Mouse (Mus musculus) intestine, embryonic 15.5 days (tissue): ENCODE results near the gene Snrpf. TPM values are rescaled to one million over a fixed set of nuclear protein-coding genes. Genes with fewer than 3 reads are reported as not detected.
A peak's percentile ranks its signal among the peaks of the same experiment; 100 is the strongest.

Experiments used
- ATAC-seq: fragments of 200-750 bp; cut with Nextera tagmentation; 2 replicates; pipeline ENCODE4 v1.8.0; 2017; ENCODE audit warnings: moderate TSS enrichment, moderate library complexity
- H3K27ac ChIP-seq: fragments of 300-500 bp; sonication (generic); 2 replicates; pipeline ENCODE4 v1.5.1; 2015; ENCODE audit warnings: mild to moderate bottlenecking, inconsistent platforms
- H3K27me3 ChIP-seq: fragments of 300-500 bp; sonication (generic); replicated peaks from 2 replicates; pipeline ENCODE4 v1.6.1; 2015; ENCODE audit warnings: inconsistent platforms
- H3K36me3 ChIP-seq: fragments of 300-500 bp; sonication (generic); 2 replicates; pipeline ENCODE4 v1.6.1; 2015; ENCODE audit warnings: inconsistent platforms
- H3K4me1 ChIP-seq: fragments of 300-500 bp; sonication (generic); replicated peaks from 2 replicates; pipeline ENCODE4 v1.6.1; 2015; ENCODE audit warnings: inconsistent platforms
- H3K4me2 ChIP-seq: fragments of 300-500 bp; sonication (generic); replicated peaks from 2 replicates; pipeline ENCODE4 v1.6.1; 2015; ENCODE audit warnings: mild to moderate bottlenecking, inconsistent platforms
- H3K4me3 ChIP-seq: fragments of 300-500 bp; sonication (generic); replicated peaks from 2 replicates; pipeline ENCODE4 v1.5.1; 2015; ENCODE audit warnings: inconsistent platforms
- H3K9ac ChIP-seq: fragments of 300-500 bp; sonication (generic); 2 replicates; pipeline ENCODE4 v1.6.1; 2015; ENCODE audit warnings: inconsistent platforms
- H3K9me3 ChIP-seq: fragments of 300-500 bp; sonication (generic); 2 replicates; pipeline ENCODE4 v1.6.1; 2016; ENCODE audit warnings: inconsistent platforms
- WGBS: fragments of 180-500 bp; shearing (Covaris S2); methylation state at CpG from one replicate; pipeline ENCODE4 v1.1.7; 2015; 5-methylcytosine and 5-hydroxymethylcytosine counted together
- polyA plus RNA-seq: library from polyadenylated mRNA; unstranded; fragments of >200 nt; fragmentation: Nextera tagmentation; extraction: Ambion mirVana; gene quantifications from 2 replicates; pipeline ENCODE4 v1.2.1, GENCODE M21; 2015

Snrpf gene
- polyA plus RNA-seq, 1 experiment from 2014 or later = 122 TPM

GRCm38 (mm10) chr10:93542356-93542755 lies 47.1 kb downstream of the Snrpf start:
- no peak overlapping the region for H3K9ac ChIP-seq
- H3K27ac ChIP-seq = no peak overlapping the region
- no peak overlapping the region for H3K4me2 ChIP-seq
- H3K9me3 ChIP-seq = no peaks in the 10 kb centered on the region
- 38% methylated on average over 4 of the region's 4 CpGs for WGBS
- peaks cover 6% of the 10 kb centered on the region for H3K4me1 ChIP-seq
- no peak for ATAC-seq
- H3K4me3 ChIP-seq = no peak overlapping the region
- H3K36me3 ChIP-seq = no peaks in the 10 kb centered on the region
- no peaks in the 10 kb centered on the region for H3K27me3 ChIP-seq

GRCm38 (mm10) chr10:93541585-93541984 lies 47.9 kb downstream of the Snrpf start:
- H3K27ac ChIP-seq = no peak overlapping the region
- H3K36me3 ChIP-seq = no peaks in the 10 kb centered on the region
- no peak overlapping the region for H3K4me2 ChIP-seq
- no peaks in the 10 kb centered on the region for H3K9me3 ChIP-seq
- H3K27me3 ChIP-seq = no peaks in the 10 kb centered on the region
- H3K4me3 ChIP-seq = no peak overlapping the region
- WGBS = 74% methylated on average over 1 of the region's 1 CpGs
- H3K9ac ChIP-seq = no peak overlapping the region
- ATAC-seq = no peak
- peaks cover 6% of the 10 kb centered on the region for H3K4me1 ChIP-seq

DNA sequence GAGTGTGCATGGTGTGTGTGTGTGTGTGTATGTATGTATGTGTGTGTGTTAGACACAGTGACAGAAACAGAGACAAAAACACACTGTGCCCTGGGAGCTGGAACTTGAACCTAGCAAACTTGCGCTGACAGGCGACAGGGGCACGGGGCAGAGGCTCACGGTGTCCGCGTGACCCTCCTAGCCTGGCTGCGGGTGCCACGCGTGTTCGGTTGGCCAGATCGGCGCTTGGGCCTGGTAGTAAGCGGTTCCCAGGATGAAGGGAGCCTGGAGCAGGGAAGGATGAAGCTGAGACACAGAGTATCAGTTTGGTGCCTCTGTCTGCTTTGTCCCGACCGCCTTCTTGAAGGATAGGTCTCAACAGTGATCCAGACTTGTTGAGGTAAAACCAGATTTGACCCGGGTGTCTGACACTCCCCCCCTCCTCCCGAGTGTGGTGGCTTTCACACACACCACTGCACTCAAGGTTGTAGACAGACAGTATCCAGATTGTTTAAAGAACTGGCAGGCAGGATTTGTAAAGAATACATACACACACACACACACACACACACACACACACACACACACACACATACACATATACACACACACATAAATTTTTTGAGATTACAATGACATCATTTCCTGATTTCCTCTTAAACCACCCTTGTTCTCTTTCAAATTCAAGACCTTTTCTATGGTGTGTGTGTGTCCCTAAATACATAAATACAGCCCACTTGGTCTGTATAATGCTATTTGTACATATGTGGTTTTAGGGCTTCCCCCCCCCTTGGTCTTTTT lies 48.9 kb downstream of the Snrpf start, which contains the start of gene Ccdc38:
Ccdc38 (plus strand) TSS at position 202 of the 780 bp plus-strand sequence.
- H3K27ac ChIP-seq = no peak within 1 kb of the TSS
- no peaks in the 10 kb centered on the region for H3K9me3 ChIP-seq
- WGBS = 54% methylated on average over 17 of the region's 17 CpGs
- H3K4me1 ChIP-seq = peaks cover 6% of the 10 kb centered on the region
- H3K27me3 ChIP-seq = no peaks in the 10 kb centered on the region
- H3K9ac ChIP-seq = peak within 1 kb of the TSS; percentile 27
- peak within 1 kb of the TSS; percentile 39 for H3K4me3 ChIP-seq
- H3K36me3 ChIP-seq = no peaks in the 10 kb centered on the region
- peak within 1 kb of the TSS; percentile 76 for H3K4me2 ChIP-seq
- ATAC-seq = peak; percentile 2; the same call in 1 of the 2 replicates

DNA sequence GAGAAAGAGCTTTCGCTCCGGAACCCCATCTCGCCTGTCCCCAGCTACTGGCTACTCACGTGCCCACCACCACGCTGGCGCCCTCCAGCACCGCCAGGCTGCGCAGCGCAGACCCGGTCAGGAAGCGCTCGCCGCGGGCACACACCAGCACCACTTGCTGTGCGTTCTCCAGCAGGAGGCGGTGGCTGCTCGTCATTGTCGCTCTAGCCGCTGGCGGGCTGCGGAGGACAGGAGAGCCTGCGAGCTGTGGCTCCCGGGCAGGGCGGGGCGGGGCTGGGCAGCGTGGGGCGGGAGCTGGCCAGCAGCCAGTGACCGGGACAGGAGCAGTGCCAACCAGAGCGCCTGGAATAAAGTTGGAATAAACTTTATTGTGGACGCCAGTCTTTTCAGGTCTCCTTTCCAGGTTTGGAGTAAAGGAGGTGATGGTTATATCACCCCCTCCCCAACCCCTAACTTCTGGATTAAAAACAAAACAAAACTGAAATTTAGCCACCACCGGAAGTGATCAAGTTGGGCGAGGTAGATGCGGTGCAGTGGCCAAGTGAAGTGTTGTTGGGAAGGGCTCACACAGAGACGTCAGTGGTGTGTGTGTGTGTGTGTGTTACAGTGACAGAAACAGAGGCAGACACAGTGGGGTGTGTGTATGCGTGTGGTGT lies 49.6 kb downstream of the Snrpf start, which contains the start of gene Amdhd1:
Amdhd1 (minus strand) TSS at position 259 of the 656 bp plus-strand sequence.
- H3K4me3 ChIP-seq = peak within 1 kb of the TSS; percentile 39
- H3K27ac ChIP-seq = no peak within 1 kb of the TSS
- H3K9me3 ChIP-seq = no peaks in the 10 kb centered on the region
- peaks cover 6% of the 10 kb centered on the region for H3K4me1 ChIP-seq
- H3K9ac ChIP-seq = peak within 1 kb of the TSS; percentile 27
- peak; percentile 96 for ATAC-seq
- peak within 1 kb of the TSS; percentile 76 for H3K4me2 ChIP-seq
- H3K36me3 ChIP-seq = no peaks in the 10 kb centered on the region
- H3K27me3 ChIP-seq = no peaks in the 10 kb centered on the region
- WGBS = 2% methylated on average over 35 of the region's 35 CpGs

GRCm38 (mm10) chr10:93538818-93539217 lies 50.7 kb downstream of the Snrpf start:
- Histone ChIP-seq H3K4me1 (peaks cover 6% of the 10 kb centered on the region), H3K36me3 (no peaks in the 10 kb centered on the region), H3K9ac (no peak overlapping the region), H3K4me2 (no peak overlapping the region), H3K9me3 (no peaks in the 10 kb centered on the region), H3K4me3 (no peak overlapping the region), H3K27me3 (no peaks in the 10 kb centered on the region), H3K27ac (no peak overlapping the region)
- no peak for ATAC-seq
- 57% methylated on average over 6 of the region's 6 CpGs for WGBS

GRCm38 (mm10) chr10:93538287-93538686 lies 51.2 kb downstream of the Snrpf start:
- H3K4me2 ChIP-seq = no peak overlapping the region
- 84% methylated on average over 2 of the region's 2 CpGs for whole genome bisulfite sequencing
- ATAC-seq = no peak
- H3K27me3 ChIP-seq = no peaks in the 10 kb centered on the region
- no peak overlapping the region for H3K27ac ChIP-seq
- peaks cover 6% of the 10 kb centered on the region for H3K4me1 ChIP-seq
- no peaks in the 10 kb centered on the region for H3K9me3 ChIP-seq
- H3K4me3 ChIP-seq = no peak overlapping the region
- no peak overlapping the region for H3K9ac ChIP-seq
- H3K36me3 ChIP-seq = no peaks in the 10 kb centered on the region

Other genes starting within 250 kb of the Snrpf start
- 299 and 320 TPM in 2 replicates for gene Lta4h, start 136.3 kb downstream of the Snrpf start, polyA plus RNA-seq
- gene Hal, start 100.9 kb downstream of the Snrpf start, polyA plus RNA-seq = 0.52 and 0.84 TPM in 2 replicates
- gene Amdhd1, start 49.7 kb downstream of the Snrpf start, polyA plus RNA-seq = 0.85 and 1.2 TPM in 2 replicates
- gene Ccdc38, start 49.1 kb downstream of the Snrpf start, polyA plus RNA-seq = 0.29 and 0.33 TPM in 2 replicates
- gene Ntn4, start 51.0 kb upstream of the Snrpf start, polyA plus RNA-seq = 0.29 and 0.47 TPM in 2 replicates
- gene Usp44, start 241.8 kb upstream of the Snrpf start, polyA plus RNA-seq = 0.38 and 0.43 TPM in 2 replicates